Mouse (Mus musculus): ENCODE results near the gene Grk3.

Gene Grk3

DNA sequence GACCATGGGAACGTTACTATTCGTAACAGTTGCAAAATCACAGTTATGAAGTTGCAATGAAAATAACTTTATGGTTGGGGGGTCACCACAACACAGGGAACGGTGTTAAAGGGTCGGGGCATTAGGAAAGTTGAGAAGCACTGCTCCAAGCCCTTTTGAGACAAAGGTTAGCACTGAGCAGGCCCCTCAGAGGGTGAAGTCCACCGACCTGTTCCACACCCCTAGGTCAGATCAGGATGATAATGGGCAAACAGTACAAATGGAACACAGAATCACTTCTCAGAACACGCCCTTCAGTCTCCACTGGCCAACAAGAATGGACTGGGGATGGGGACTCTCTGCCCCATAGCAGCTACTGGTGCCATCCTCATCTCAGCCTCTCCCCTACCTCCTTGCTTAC is 142.6 kb downstream of the Grk3 start:
- in situ Hi-C loops (cut with MboI, MseI), result no loop called here

DNA sequence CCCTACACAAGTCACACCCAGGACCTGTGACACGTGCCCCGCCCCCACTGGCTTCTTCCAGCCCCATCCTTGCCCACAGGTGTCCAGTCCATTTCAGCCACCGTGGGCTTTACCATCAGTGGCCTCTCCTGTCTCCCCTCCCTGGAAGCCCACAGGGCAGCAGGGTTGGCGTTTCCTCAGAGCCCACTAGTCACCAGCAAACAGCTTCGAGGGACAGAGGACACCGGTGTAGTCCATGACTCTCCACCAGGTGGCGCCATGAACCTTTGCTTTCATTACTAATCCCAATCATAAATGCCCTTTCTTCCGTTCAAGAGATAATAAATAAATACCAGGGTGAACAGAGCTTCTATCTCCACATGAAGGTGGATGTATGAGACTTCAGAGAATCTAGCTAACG is 144.9 kb downstream of the Grk3 start:
- in situ Hi-C loops (cut with MboI, MseI), result no loop called here

DNA sequence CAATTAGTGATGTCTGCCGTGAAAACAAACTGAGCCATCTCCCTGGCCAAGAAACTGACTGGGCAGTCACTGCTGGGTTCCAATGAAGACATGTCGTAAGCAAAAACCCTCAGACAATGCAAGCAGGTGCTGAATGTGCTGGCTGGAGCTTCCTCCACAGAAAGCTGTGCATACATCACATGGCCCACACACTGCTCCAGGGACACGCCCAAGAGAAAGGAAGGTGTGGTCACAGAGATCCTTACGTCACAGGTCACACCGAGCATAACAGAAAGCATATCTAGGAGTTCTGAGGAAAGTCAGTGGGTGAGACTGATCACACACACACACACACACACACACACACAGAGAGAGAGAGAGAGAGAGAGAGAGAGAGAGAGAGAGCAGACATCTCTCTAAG is 147.0 kb downstream of the Grk3 start:
- in situ Hi-C loops (cut with MboI, MseI), result loop anchor here (5.0 kb wide), 1 partner anchor 189 kb away; no protein-coding TSS in a partner anchor

DNA sequence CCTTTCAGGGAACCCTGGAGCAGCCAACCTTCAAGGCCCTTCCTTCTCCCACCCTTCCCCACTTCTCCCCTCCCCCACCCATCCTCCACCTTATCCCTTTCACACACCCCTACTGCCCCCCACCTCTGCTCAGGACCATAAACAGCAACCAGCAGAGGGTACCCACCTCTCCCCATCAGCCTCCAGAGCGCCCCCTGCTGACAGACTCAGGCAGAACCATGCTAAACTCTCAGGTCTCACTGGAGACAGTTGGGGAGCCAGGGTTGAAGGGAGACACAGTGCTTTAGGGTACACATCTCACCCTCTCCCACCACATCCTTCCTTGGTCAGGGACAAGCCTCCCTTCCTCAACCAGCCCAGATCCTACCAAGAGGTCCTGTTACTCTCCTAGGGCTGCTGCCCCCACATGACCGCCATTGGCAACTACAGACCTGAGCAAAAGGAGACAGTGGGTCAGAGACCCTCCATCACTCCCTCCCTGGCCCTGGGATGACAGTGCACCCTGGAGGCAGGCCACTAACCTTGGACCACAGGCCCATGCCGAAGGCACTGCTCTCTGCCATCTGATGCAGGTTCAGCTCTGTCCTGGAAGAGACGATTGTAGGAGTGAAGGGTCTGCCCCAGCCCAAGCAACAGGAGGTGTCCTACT is 150.7 kb downstream of the Grk3 start:
- in situ Hi-C loops (cut with MboI, MseI), result loop anchor here (5.0 kb wide), 1 partner anchor 192 kb away; no protein-coding TSS in a partner anchor

All from T-helper 1 cell (primary cell).